Mouse (Mus musculus): ENCODE results near the gene Pde11a. TPM values are rescaled to one million over a fixed set of nuclear protein-coding genes. Genes with fewer than 3 reads are reported as not detected.
A peak's percentile ranks its signal among the peaks of the same experiment; 100 is the strongest.

Gene Pde11a
- polyA plus RNA-seq, 1 experiment from 2014 or later, result not detected

DNA sequence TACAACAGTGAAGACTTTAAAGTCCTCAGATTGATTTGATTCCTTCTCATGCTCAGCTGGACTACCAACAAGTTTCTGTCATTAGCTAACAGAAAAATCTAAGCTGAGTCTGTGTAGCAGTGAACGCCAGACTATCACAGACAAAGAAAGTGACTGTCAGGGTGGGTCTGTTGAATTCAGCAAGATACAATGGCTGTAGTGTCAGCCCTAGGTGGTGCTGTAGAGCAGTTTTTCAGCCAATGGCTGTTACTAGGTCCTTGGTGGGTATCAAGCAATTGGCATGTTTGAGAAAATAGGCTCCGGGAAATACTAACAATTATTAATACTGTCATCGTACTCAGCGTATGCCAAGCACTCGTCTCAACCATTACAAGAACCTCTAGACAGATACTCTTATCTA, 274.5 kb downstream of the Pde11a start:
- 79% methylated on average over 5 of the region's 5 CpGs for WGBS
- DNase-seq (ENCODE audit: low spot score, missing footprints), result peak; percentile 92
- Histone ChIP-seq H3K4me3 (ENCODE audit: low read depth, low read length) (no peak overlapping the region), H3K36me3 (ENCODE audit: control insufficient read depth, insufficient read depth, low read length) (no peaks in the 10 kb centered on the region), H3K9me3 (ENCODE audit: control insufficient read depth, low read length) (no peaks in the 10 kb centered on the region), H3K9ac (ENCODE audit: low read length) (no peak overlapping the region), H3K4me1 (ENCODE audit: control insufficient read depth, insufficient read depth, low read length) (peaks cover 1% of the 10 kb centered on the region; the same call in 1 of the 2 replicates), H3K4me2 (no peak overlapping the region), H3K27me3 (ENCODE audit: control insufficient read depth, insufficient read depth, low read length) (no peaks in the 10 kb centered on the region), H3K27ac (ENCODE audit: low read depth, low read length) (no peak overlapping the region)
- ATAC-seq (ENCODE audit: low FRiP score), result peak; percentile 58

DNA sequence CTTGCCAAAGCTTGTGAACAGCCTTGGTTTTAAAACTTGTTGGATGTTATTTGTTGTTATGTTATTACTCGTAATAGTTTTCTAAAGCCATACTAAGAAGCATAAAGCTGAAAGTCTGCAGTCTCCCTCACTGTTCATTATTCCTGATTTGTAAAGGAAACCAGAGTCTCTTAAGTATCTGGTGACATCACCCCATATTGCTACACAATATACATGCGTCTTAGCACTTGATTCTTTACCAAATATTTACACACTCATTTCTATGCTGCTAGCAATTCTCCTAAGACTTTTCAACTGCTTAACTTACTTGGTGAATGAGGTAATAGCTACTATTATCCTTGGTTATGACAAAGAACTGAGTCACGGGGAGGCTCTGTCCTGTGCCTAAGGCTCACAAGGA, 278.4 kb downstream of the Pde11a start:
- no peak overlapping the region for H3K27ac ChIP-seq (ENCODE audit: low read depth, low read length)
- DNase-seq (ENCODE audit: low spot score, missing footprints) (no peak), ATAC-seq (ENCODE audit: low FRiP score) (no peak)
- 91% methylated on average over 3 of the region's 3 CpGs for WGBS
- no peaks in the 10 kb centered on the region for H3K27me3 ChIP-seq (ENCODE audit: control insufficient read depth, insufficient read depth, low read length)
- no peak overlapping the region for H3K4me2 ChIP-seq
- no peaks in the 10 kb centered on the region for H3K36me3 ChIP-seq (ENCODE audit: control insufficient read depth, insufficient read depth, low read length)
- H3K4me1 ChIP-seq (ENCODE audit: control insufficient read depth, insufficient read depth, low read length), result peaks cover 10% of the 10 kb centered on the region
- H3K9ac ChIP-seq (ENCODE audit: low read length), result no peak overlapping the region
- H3K4me3 ChIP-seq (ENCODE audit: low read depth, low read length), result no peak overlapping the region
- H3K9me3 ChIP-seq (ENCODE audit: control insufficient read depth, low read length), result no peaks in the 10 kb centered on the region

- no peak for DNase-seq (ENCODE audit: low spot score, missing footprints)
- 89% methylated on average over 10 of the region's 10 CpGs for WGBS
- no peak overlapping the region for H3K27ac ChIP-seq (ENCODE audit: low read depth, low read length)
- H3K4me3 ChIP-seq (ENCODE audit: low read depth, low read length), result no peak overlapping the region
- no peak overlapping the region for H3K4me2 ChIP-seq
- no peak overlapping the region for H3K9ac ChIP-seq (ENCODE audit: low read length)
- no peaks in the 10 kb centered on the region for H3K27me3 ChIP-seq (ENCODE audit: control insufficient read depth, insufficient read depth, low read length)
- H3K36me3 ChIP-seq (ENCODE audit: control insufficient read depth, insufficient read depth, low read length), result no peaks in the 10 kb centered on the region
- peaks cover 10% of the 10 kb centered on the region for H3K4me1 ChIP-seq (ENCODE audit: control insufficient read depth, insufficient read depth, low read length)
- ATAC-seq (ENCODE audit: low FRiP score), result no peak
- no peaks in the 10 kb centered on the region for H3K9me3 ChIP-seq (ENCODE audit: control insufficient read depth, low read length)
These were observed 279.0 kb downstream of the Pde11a start for GRCm38 (mm10) chr2:76059595-76059994.

DNA sequence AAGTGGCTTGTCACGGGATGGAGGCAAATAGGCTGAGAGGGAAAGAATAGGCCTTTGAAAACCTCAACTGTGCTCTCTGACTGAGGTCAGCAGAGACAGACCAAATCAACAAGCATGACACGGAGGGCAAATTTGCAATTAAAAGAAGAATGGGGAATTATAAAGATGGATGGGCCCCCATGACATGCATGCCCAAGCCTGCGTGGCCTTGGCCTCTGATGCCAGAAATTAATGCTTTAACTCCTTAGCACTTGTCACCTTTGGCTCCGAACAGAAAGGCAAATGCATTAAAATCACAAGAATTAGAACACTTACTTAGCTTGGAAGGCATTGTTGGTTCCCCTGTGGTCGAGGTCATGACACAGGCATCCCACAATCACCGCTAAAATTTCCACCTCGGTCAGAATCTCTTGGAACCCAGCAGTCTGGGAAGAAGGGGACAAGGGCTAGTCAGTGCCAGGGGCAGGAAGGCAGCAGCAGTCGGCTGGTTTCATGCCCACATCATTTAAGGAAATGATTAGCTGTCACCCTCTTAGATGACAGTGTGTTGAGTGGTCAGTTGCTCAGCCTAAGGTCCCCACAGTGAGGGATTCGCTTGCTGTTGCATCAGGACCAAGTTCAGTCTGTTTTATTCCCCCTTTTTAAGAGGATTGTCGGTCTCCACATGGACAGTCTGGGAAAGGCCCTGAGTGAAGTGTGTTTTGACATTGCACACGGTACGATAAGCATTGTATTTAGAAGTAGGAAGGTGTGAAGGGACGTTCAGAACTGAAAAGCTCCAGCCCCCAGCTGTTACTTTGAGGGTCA, 279.7 kb downstream of the Pde11a start:
- no peak overlapping the region for H3K27ac ChIP-seq (ENCODE audit: low read depth, low read length)
- no peak overlapping the region for H3K4me3 ChIP-seq (ENCODE audit: low read depth, low read length)
- ATAC-seq (ENCODE audit: low FRiP score), result 0 out of 2 replicates have a peak, but pooled peaks have one; percentile 22
- H3K27me3 ChIP-seq (ENCODE audit: control insufficient read depth, insufficient read depth, low read length), result no peaks in the 10 kb centered on the region
- no peak overlapping the region for H3K4me2 ChIP-seq
- no peaks in the 10 kb centered on the region for H3K36me3 ChIP-seq (ENCODE audit: control insufficient read depth, insufficient read depth, low read length)
- H3K9me3 ChIP-seq (ENCODE audit: control insufficient read depth, low read length), result no peaks in the 10 kb centered on the region
- H3K4me1 ChIP-seq (ENCODE audit: control insufficient read depth, insufficient read depth, low read length), result peaks cover 10% of the 10 kb centered on the region
- H3K9ac ChIP-seq (ENCODE audit: low read length), result no peak overlapping the region
- no peak for DNase-seq (ENCODE audit: low spot score, missing footprints)
- WGBS, result 48% methylated on average over 13 of the region's 13 CpGs

- H3K9ac ChIP-seq (ENCODE audit: low read length), result no peak overlapping the region
- no peak overlapping the region for H3K4me3 ChIP-seq (ENCODE audit: low read depth, low read length)
- no peak for DNase-seq (ENCODE audit: low spot score, missing footprints)
- no peaks in the 10 kb centered on the region for H3K27me3 ChIP-seq (ENCODE audit: control insufficient read depth, insufficient read depth, low read length)
- no peaks in the 10 kb centered on the region for H3K9me3 ChIP-seq (ENCODE audit: control insufficient read depth, low read length)
- no peaks in the 10 kb centered on the region for H3K36me3 ChIP-seq (ENCODE audit: control insufficient read depth, insufficient read depth, low read length)
- no peak overlapping the region for H3K4me2 ChIP-seq
- no peak overlapping the region for H3K27ac ChIP-seq (ENCODE audit: low read depth, low read length)
- 92% methylated on average over 7 of the region's 7 CpGs for WGBS
- H3K4me1 ChIP-seq (ENCODE audit: control insufficient read depth, insufficient read depth, low read length), result peaks cover 10% of the 10 kb centered on the region
- ATAC-seq (ENCODE audit: low FRiP score), result no peak
These were observed 281.0 kb downstream of the Pde11a start for GRCm38 (mm10) chr2:76057555-76057954.

GRCm38 (mm10) chr2:76053748-76054331, 284.7 kb downstream of the Pde11a start:
- Histone ChIP-seq H3K27me3 (ENCODE audit: control insufficient read depth, insufficient read depth, low read length) (no peaks in the 10 kb centered on the region), H3K4me1 (ENCODE audit: control insufficient read depth, insufficient read depth, low read length) (peaks cover 9% of the 10 kb centered on the region), H3K36me3 (ENCODE audit: control insufficient read depth, insufficient read depth, low read length) (no peaks in the 10 kb centered on the region), H3K4me2 (no peak overlapping the region), H3K4me3 (ENCODE audit: low read depth, low read length) (no peak overlapping the region), H3K9me3 (ENCODE audit: control insufficient read depth, low read length) (no peaks in the 10 kb centered on the region), H3K27ac (ENCODE audit: low read depth, low read length) (peak overlapping the region; percentile 46), H3K9ac (ENCODE audit: low read length) (no peak overlapping the region)
- ATAC-seq (ENCODE audit: low FRiP score) (peak; percentile 54; the same call in 1 of the 2 replicates), DNase-seq (ENCODE audit: low spot score, missing footprints) (no peak)
- 71% methylated on average over 14 of the region's 14 CpGs for WGBS

DNA sequence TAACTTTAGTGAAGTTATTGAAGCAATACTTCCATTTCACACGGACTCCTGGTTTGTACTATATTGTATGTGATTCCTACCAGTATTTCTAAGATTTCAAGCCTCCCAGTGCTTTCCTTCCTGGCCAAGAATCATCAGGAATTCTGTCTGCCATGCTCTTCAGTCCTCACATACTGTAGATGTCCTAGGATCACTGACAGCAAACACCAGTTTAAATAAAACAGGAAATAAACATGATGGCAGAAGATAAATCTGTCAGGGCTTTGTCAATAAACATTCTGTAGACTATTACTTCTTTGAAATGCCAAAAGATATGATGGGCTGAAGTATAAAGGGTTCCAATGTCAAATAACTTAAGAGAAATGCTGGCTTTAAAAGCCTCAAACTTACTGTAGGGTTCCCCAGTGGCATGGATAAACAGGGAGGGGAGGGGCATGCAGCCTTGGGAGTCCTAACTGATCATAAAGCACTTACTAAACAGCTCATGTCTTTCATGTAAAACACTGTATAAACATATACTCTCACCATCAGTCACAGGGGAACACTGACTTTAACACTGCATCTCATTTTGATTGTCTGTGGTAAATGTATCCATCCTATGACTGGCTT, 285.6 kb downstream of the Pde11a start:
- Histone ChIP-seq H3K27ac (ENCODE audit: low read depth, low read length) (no peak overlapping the region), H3K4me3 (ENCODE audit: low read depth, low read length) (no peak overlapping the region)
- 81% methylated on average over 1 of the region's 1 CpGs for WGBS

GRCm38 (mm10) chr2:76051385-76051784, 287.2 kb downstream of the Pde11a start:
- H3K27ac ChIP-seq (ENCODE audit: low read depth, low read length), result no peak overlapping the region
- no peak overlapping the region for H3K9ac ChIP-seq (ENCODE audit: low read length)
- DNase-seq (ENCODE audit: low spot score, missing footprints) (no peak), ATAC-seq (ENCODE audit: low FRiP score) (no peak)
- H3K4me1 ChIP-seq (ENCODE audit: control insufficient read depth, insufficient read depth, low read length), result peaks cover 3% of the 10 kb centered on the region; the same call in 1 of the 2 replicates
- no peaks in the 10 kb centered on the region for H3K27me3 ChIP-seq (ENCODE audit: control insufficient read depth, insufficient read depth, low read length)
- no peak overlapping the region for H3K4me3 ChIP-seq (ENCODE audit: low read depth, low read length)
- H3K9me3 ChIP-seq (ENCODE audit: control insufficient read depth, low read length), result no peaks in the 10 kb centered on the region
- 81% methylated on average over 11 of the region's 11 CpGs for WGBS
- no peak overlapping the region for H3K4me2 ChIP-seq
- H3K36me3 ChIP-seq (ENCODE audit: control insufficient read depth, insufficient read depth, low read length), result no peaks in the 10 kb centered on the region

More for the DNA sequence above, 285.6 kb downstream of the Pde11a start:
- H3K9me3 ChIP-seq (ENCODE audit: control insufficient read depth, low read length), result no peaks in the 10 kb centered on the region
- no peaks in the 10 kb centered on the region for H3K36me3 ChIP-seq (ENCODE audit: control insufficient read depth, insufficient read depth, low read length)
- no peak for DNase-seq (ENCODE audit: low spot score, missing footprints)
- H3K9ac ChIP-seq (ENCODE audit: low read length), result no peak overlapping the region
- peaks cover 3% of the 10 kb centered on the region; the same call in 1 of the 2 replicates for H3K4me1 ChIP-seq (ENCODE audit: control insufficient read depth, insufficient read depth, low read length)
- H3K4me2 ChIP-seq, result no peak overlapping the region
- no peaks in the 10 kb centered on the region for H3K27me3 ChIP-seq (ENCODE audit: control insufficient read depth, insufficient read depth, low read length)
- no peak for ATAC-seq (ENCODE audit: low FRiP score)

GRCm38 (mm10) chr2:76050911-76051310, 287.7 kb downstream of the Pde11a start:
- no peak overlapping the region for H3K4me2 ChIP-seq
- no peak overlapping the region for H3K9ac ChIP-seq (ENCODE audit: low read length)
- H3K36me3 ChIP-seq (ENCODE audit: control insufficient read depth, insufficient read depth, low read length), result no peaks in the 10 kb centered on the region
- H3K27me3 ChIP-seq (ENCODE audit: control insufficient read depth, insufficient read depth, low read length), result no peaks in the 10 kb centered on the region
- WGBS, result 92% methylated on average over 4 of the region's 4 CpGs
- DNase-seq (ENCODE audit: low spot score, missing footprints) (no peak), ATAC-seq (ENCODE audit: low FRiP score) (no peak)
- H3K4me1 ChIP-seq (ENCODE audit: control insufficient read depth, insufficient read depth, low read length), result peaks cover 3% of the 10 kb centered on the region; the same call in 1 of the 2 replicates
- H3K9me3 ChIP-seq (ENCODE audit: control insufficient read depth, low read length), result no peaks in the 10 kb centered on the region
- H3K4me3 ChIP-seq (ENCODE audit: low read depth, low read length), result no peak overlapping the region
- no peak overlapping the region for H3K27ac ChIP-seq (ENCODE audit: low read depth, low read length)

Data from midbrain, embryonic 11.5 days (tissue).